Mouse (Mus musculus) cerebellum, adult 18-20 months (tissue): ENCODE measurements at regions not wholly inside any gene's neighbourhood (a gene's known extent, or its start where the extent isn't known, plus 50 kb on each side); places are given as distances from the start of the nearest gene placed in this dataset.

Experiments used
- DNase-seq, 2 experiments: peaks; one replicate each; pipeline ENCODE4 v3.0.0; 2021

DNA sequence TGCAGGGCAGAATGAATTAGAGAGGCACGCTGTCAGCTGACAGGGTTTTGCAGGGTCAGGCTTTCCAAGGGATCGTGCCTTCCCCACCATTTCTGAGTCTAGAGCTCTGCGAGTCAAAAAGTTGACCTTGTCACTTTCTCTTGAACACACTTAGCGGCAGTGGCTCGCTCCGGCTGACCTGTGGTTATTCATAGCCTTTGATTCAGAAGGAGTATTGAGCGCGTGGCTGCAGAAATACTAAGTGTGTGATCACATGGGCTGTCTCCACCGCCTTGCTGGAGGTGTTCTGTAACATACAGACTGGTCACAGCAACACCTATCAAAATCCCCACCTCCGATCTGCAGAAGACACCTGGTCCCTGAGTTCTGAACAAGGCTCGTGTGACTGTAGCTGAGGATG lies 252.9 kb downstream of the Uaca start:
- DNase-seq: no peak

DNA sequence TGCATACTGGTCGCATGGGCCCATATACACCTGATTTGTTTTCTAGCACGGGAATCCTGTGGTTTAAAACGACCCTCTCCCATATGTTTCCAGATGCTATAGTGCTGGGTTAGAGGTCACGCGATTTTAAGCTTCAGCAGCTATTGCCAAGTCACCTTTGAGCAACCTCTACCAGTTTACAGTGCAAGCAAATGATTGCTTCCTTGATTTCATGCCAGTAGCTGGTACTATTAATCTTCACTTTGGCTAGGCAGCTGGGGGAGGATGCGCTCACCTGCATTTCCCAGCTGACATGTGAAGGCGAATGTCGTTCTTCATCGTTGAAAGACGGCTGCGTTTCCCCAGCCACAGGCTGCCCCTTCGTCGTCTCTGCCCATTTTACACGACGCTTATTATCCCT lies 254.2 kb downstream of the Uaca start:
- no peak for DNase-seq

DNA sequence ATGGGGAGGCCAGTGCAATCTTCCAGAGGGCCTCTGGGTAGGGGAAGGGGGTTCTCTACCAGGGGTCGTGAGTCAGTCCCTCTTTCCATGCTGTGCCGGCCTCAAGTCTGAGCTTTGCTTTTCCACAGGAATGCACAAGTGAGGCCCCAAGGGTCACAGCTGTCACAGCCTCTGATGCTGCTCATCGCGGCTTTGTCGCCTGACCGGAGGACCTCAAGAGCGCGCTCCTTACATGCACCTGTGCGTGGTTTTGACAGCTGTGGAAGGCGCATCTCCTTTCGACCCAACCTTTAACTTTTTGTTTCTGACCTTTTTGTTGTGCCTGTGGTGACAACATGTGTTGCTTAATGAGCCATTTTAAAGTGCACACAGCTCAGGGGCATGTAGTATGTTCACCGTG lies 258.3 kb downstream of the Uaca start:
- no peak for DNase-seq

- DNase-seq: no peak
Observed at GRCm38 (mm10) chr9:61054427-61054826, 260.1 kb downstream of the Uaca start.

DNA sequence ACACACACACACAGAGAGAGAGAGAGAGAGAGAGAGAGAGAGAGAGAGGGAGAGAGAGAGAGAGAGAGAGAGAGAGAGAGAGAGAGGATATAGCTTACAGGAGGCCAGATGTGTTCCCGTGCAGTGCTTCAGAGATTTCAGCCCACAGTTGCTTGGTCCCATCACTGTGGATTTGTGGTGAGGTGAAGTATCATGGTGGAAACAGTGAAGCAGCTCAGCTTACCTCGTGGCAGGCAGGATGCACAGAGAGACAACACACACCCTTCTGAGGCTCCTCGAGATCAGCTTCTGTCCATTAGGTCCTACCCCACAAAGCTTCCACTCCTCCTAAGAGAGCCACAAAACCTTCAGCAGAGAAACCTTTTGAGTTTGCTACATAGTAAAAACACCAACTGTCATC lies 261.1 kb downstream of the Uaca start:
- DNase-seq: no peak

DNA sequence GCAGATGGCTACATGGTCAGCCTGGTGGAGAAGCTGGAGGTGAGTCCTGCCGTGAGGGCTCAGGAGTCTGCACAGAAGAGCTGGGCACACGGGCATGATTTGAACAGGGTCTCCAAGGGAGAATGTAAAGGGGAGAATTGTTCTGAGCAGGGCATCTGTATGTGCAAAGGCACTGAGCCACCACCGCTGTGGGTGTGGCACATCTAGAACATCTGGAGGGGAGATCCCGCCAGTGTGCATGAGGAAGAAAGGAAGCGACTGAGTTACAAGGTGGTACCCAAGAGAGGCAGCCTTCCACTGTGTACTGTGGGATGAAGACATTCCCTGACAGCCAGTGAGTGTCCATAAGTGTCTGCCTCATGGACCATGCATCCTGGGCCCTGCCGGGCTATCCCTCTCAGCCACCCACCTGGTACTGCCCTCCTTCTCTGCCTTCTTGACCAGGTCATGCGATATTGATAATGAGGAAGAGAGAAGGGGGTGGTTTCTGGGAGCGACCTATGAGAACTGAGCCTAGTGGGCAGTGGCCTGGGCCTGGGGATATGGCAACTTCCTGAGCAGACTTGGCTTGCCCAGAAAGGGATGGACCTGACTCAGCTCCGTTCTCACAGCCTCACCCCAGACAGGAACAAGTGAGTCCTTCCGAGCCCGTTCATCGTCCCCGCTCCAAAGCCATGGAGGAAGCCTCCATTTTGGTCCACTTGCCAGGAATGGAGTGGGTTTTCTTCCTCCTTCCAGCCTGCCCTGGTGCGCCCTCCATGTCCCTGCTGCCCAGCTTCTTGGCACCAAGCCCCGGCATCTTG lies 261.8 kb downstream of the Uaca start:
- DNase-seq: no peak

- DNase-seq: no peak
Observed at GRCm38 (mm10) chr9:61056731-61057270, 262.5 kb downstream of the Uaca start.

DNA sequence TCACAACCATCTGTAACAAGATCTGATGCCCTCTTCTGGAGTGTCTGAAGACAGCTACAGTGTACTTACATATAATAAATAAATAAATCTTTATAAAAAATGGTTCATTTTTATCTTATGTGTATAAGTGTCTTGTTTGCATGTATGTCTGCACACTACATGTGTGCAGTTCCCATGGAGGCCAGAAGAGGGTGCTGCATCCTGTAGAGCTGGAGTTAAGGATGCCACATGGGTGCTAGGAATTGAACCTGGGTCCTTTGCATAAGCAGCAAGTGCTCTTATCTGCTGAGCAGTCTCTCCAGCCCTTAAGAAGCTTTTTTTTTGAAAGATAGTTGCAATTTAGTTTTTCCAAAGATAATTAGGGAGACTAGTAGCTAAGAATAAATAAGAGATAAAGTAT lies 264.9 kb downstream of the Uaca start:
- DNase-seq: no peak

DNA sequence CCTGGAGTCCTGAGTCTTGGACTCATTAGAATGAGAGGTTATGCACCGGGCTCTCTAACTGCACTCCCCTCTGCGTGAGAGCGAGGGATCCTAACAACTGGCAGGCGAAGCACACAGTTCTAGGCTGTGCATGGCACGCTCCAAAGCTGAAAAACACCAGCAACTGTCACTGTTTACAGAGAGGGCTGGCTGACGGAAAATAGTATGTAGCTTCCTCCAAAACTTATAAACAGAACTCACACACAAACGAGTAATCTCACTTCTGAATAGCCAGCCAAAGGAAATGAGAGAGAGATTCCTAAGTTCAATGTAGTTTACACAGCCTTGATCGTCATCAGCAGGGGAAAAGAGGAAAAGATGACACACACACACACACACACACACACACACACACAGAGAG lies 266.6 kb downstream of the Uaca start:
- DNase-seq: no peak

- DNase-seq: no peak
Observed at GRCm38 (mm10) chr9:61064714-61065305, 270.5 kb downstream of the Uaca start.

DNA sequence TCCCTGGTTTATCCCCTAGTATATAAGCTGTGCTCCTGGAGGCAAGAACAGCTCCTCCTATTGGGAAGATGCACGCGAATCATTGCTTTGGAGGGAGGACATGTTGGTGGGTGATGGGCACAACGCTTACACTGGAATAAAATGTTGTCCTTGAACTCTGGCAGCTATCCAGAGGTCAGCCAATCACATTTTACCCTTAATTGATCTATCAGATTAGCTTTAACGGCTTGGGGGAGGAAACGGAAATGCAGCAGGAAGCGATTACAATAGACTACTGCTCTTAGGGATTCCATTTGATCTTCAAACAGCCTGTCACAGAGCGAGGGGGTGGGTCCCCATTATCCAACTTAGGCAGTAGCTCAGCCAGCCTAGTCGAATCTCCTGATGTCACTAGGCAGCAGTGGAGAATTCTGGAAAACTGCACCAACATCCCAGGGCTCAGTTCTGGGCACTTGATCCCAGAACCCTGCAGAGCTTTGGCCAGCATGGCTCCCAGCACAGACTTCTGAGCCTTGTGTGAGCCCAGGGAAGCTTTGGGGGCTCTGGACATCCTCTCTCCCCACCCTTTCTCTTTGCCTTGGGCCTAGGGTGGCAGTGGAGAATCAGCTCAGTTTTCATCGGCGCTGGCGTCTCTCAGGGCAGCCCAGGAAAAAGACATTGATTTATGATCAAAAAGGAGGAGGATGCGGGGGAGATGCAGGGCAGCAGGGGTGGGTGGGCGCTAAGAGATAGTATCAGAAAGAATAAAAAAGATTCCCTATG lies 275.4 kb downstream of the Uaca start:
- DNase-seq: no peak

- DNase-seq: no peak
Observed at GRCm38 (mm10) chr9:61070315-61070707, 276.0 kb downstream of the Uaca start.

DNA sequence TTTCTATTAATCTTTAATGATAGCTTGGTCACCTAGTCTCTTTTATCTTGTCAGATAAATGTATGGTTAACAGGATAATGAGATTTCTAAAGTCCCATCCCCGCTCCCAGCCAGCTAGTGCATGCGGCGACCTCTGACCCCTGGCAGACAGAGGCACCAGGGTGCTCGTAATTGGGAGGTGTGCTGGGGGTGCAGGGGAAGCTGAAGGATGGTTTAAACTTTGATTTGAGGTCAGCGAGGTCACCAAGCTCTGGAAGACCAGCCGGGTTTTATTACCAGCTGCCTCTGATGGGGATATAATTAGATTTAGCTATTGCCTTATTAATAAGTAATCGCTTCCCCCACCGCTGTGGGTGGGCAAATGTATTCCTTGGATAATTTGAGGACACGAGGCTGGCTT lies 276.5 kb downstream of the Uaca start:
- DNase-seq: no peak

GRCm38 (mm10) chr9:61073482-61073881 lies 279.1 kb downstream of the Uaca start:
- DNase-seq: peak; percentile 16 to 18

DNA sequence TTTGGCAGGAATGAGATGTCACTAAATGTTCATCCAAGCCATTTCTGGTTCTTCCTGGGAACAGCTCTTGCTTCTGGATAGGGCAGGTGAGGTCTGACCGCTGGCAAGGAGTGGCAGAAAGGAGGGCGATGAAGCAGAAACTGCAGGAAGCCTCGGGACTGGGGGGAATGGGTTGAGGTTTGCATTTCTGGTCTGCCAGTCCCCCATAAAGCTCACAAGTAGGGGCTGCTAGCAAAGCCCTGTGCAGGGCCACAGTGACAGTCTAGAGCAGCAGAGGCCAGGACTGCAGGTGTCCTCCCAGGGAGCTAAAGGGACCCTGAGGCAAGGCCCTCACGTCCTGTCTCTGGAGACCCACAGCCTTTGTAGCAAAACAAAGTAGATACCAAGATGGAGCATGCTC lies 280.7 kb downstream of the Uaca start:
- DNase-seq: no peak

DNA sequence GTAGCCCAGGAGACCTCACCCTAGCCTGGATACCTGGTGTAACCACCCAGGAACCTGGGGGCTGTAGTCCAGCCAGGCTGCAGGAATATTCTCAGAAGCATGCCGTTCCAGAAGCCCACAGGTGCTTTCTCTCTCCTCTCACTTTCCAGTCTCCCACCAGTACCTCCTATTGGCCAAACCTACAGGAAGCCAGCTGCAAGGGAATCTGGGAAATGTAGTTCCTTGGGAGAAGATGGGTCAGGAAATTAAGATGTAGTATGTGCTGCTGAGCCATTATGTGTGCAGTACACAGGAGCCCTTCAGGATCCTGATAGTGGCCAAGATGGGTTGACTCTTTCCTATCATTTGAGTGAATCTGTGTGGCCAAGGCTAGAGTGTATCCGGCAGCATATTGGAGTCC lies 282.8 kb downstream of the Uaca start:
- DNase-seq: no peak

GRCm38 (mm10) chr9:61077807-61078206 lies 283.5 kb downstream of the Uaca start:
- no peak for DNase-seq

DNA sequence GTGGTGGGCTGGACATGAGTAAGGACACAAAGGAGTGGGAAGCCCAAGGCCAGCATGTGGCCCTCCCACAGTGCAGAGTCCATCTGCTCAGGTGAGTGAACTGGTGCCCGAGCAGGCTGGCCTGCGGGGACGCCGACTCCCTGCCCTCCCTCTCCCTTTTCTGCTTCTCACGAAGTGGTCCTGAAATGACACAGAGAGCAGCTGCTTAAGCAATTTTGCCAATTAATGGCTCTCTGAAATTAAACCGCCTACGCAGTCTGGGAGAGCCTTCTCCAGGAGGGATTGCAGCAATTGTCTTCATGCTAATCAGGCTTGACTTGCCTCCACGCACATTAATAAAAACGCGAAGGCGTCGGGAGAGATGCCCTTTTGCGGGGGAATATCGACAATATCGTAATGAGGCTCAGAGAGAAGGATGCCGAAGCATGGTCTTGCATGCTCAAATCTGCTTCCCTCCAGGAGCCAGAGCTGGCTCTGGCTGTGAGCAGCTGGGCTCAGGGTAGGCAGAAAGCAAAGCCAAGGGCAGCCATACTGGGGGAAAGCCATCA lies 287.2 kb downstream of the Uaca start:
- peak; percentile 76 to 78 for DNase-seq

DNA sequence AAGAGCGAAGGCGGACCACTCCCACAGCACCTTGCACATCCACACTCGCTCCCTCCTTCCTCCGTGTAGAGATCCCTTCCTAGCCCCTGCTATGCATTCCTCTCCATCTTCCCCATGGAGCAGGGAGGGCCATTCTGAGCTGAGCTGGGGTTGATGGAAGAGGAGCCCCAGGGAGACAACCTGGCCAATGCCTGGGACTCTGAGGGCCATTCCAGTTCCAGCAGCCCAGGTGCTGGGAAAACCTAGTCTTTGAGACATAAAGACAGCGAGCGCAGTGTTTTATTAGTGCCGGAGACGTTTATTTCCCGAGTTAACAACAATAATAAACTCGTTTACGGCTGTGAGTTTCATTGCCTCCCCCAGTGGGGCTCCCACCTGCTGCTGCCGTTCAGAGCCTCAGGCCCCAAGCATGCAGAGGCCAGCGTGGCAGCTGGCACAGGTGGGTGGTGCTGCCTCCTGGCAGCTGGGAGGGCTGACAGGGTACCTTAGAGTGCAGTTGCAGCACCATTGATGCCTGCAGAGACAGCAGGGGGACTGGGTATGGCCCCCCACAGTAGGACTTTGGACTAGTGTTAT lies 287.4 kb upstream of the Tle3 start:
- no peak for DNase-seq

- DNase-seq: no peak
Observed at GRCm38 (mm10) chr9:61087035-61087434, 285.1 kb upstream of the Tle3 start.

DNA sequence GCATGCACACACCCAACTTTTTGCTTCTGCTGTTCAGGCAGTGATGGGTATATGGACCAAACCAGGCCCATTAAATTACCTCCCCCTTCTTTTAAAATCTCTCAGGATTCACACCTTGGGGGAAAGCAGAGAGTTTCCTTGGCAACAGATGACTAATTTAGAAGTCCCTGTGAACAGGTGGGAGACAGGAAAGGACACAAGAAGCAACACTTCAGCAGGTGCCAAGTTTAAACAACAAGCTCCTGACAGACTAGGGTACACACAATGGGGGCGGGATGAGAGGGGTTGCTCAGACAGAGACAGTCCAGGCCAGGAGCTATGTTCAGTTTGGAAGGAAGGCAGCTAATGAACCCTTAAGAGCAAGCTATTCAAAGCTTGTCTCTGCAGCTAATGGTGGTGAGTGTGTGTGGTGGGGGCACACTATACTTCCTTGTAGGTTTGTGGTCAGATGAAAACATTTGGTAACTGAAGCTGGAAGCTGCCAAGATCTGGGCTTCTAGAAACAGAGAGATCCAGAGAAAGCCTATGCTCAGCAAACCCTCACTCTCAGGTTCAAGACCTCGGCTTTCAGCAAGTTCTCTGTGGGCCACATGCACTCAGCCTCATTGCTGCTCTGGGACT lies 283.0 kb upstream of the Tle3 start:
- no peak for DNase-seq

DNA sequence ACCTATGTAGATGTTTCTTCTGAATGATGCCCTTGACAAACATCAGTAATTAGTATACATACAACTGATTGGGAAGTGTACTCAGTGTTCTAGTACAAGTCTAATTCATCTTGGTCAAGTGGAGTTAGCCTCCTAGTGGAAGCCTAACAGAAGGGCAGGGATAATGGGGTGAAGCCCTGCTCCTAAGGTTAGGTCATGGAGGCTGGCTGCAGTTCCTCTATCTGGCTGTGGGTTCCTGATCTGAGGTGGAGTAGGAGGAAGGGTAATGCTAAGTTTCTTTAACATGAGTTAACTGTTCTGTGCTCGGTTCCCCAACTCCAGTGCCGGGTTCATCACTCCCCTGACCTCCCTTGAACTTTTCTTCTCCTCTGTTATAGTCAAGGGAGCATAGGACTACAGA lies 281.1 kb upstream of the Tle3 start:
- no peak for DNase-seq
